Mouse (Mus musculus): ENCODE results near the gene Tomt.

Gene Tomt

DNA sequence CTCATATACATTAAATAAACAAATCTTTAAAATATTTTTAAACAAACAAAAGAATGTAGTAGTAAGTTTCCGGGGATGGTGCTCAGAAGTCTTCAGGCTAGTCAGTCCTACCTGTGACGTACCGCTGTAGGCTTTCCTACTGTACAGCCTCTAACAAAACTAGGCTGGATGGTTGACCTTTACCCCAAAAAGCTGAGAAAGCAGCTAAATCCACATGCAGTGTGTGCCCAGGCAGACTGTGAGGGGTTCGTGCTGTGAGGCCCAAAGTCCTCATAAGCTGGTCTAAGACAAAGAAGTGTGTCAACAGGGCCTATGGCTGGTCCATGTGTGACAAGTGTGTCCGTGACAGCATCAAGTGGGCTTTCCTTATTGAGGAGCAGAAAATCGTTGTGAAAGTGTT is 53.3 kb downstream of the Tomt start:
- no peak for DNase-seq

DNA sequence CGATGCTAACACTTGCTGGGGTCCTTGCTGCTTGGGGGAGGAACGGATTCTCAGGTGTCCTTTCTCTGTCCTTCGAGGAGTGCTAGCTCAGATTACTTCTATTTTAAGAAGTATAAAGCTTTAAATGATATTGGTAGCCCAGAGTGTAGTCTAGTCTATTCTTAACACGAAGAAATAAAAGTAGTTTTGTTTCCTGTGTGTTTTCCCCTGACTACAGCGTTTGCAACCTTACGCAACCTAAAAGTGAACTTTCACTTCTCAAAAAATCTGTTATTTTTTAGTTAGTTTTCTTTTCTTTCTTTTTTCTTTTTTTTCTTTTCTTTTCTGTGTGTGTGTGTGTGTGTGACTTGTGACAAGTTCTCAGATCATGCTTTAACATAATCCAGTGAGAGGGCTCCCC is 54.5 kb downstream of the Tomt start:
- DNase-seq = no peak
